Mouse (Mus musculus) MEL (cell line): Measurements from ENCODE around the gene Garnl3. TPM values are rescaled to one million over a fixed set of nuclear protein-coding genes. Genes with fewer than 3 reads are reported as not detected.

Source experiments
- DNase-seq: peaks from one replicate; pipeline ENCODE4 v3.0.0; 2011; ENCODE audit warnings: low read depth, low spot score
- H3K27ac ChIP-seq: 2 replicates; pipeline ENCODE4 v1.5.1; 2012; ENCODE audit warnings: low read depth, mild to moderate bottlenecking, control low read depth, low read length, moderate library complexity; ENCODE audit not compliant: control insufficient read depth
- H3K27me3 ChIP-seq, 2 experiments: fragments of 150-350 bp in 1 of 2; sonication (generic) in 1 of 2; 2 replicates each; pipeline ENCODE4 v1.6.1; 2012; ENCODE audit warnings: low read length in 2 of 2, mild to moderate bottlenecking in 2 of 2, improper control_type of control experiment in 1 of 2, moderate library complexity in 1 of 2; ENCODE audit not compliant: insufficient read depth in 2 of 2, control insufficient read depth in 1 of 2
- H3K36me3 ChIP-seq, 2 experiments: 2 replicates each; pipeline ENCODE4 v1.6.1; 2012 to 2014; ENCODE audit warnings: low read length in 2 of 2, improper control_type of control experiment in 1 of 2, inconsistent platforms in 1 of 2, mild to moderate bottlenecking in 1 of 2; ENCODE audit not compliant: insufficient read depth in 2 of 2, control insufficient read depth in 1 of 2
- H3K4me1 ChIP-seq, 2 experiments: fragments of 150-350 bp in 1 of 2; sonication (generic) in 1 of 2; 2 replicates each; pipeline ENCODE4 v1.6.1; 2012; ENCODE audit warnings: low read length in 2 of 2, improper control_type of control experiment in 1 of 2, mild to moderate bottlenecking in 1 of 2; ENCODE audit not compliant: insufficient read depth in 2 of 2, control insufficient read depth in 1 of 2
- H3K4me3 ChIP-seq, 2 experiments: fragments of 150-350 bp in 1 of 2; sonication (generic) in 1 of 2; 2 replicates each; pipeline ENCODE4 v1.5.1; 2012; ENCODE audit warnings: low read depth in 2 of 2, low read length in 2 of 2, mild to moderate bottlenecking in 2 of 2, moderate library complexity in 2 of 2, control low read depth in 1 of 2, improper control_type of control experiment in 1 of 2; ENCODE audit not compliant: control insufficient read depth in 1 of 2, insufficient read depth in 1 of 2
- H3K79me2 ChIP-seq: 2 replicates; pipeline ENCODE4 v1.6.1; 2012; ENCODE audit warnings: mild to moderate bottlenecking, low read length, moderate library complexity; ENCODE audit not compliant: control insufficient read depth, poor library complexity, insufficient read depth
- H3K9ac ChIP-seq: 2 replicates; pipeline ENCODE4 v1.6.1; 2012; ENCODE audit warnings: low read depth, mild to moderate bottlenecking, control low read depth, low read length, moderate library complexity; ENCODE audit not compliant: control insufficient read depth, poor library complexity, severe bottlenecking
- H3K9me3 ChIP-seq: fragments of 150-350 bp; sonication (generic); replicated peaks from 2 replicates; pipeline ENCODE4 v1.6.1; 2012; ENCODE audit warnings: mild to moderate bottlenecking, low read length, improper control_type of control experiment, moderate library complexity; ENCODE audit not compliant: insufficient read depth
- BHLHE40 ChIP-seq: IDR thresholded peaks from 2 replicates; pipeline ENCODE4 v1.6.1; 2012; ENCODE audit warnings: low read depth, mild to moderate bottlenecking, inconsistent platforms, low read length, improper control_type of control experiment, borderline replicate concordance
- CHD1 ChIP-seq: IDR thresholded peaks from 2 replicates; pipeline ENCODE4 v1.6.1; 2012; ENCODE audit warnings: low read depth, mild to moderate bottlenecking, inconsistent platforms, low read length, improper control_type of control experiment
- CHD2 ChIP-seq: IDR thresholded peaks from 2 replicates; pipeline ENCODE4 v1.6.1; 2011; ENCODE audit warnings: low read length, improper control_type of control experiment
- CTCF ChIP-seq, 3 experiments: IDR thresholded peaks in 2 of 3; conservative IDR thresholded peaks in 1 of 3; 2 replicates each; pipeline ENCODE4 v1.5.1; 2011 to 2012; ENCODE audit warnings: low read length in 3 of 3, low read depth in 2 of 3, mild to moderate bottlenecking in 2 of 3, improper control_type of control experiment in 1 of 3, inconsistent platforms in 1 of 3, mixed read lengths in 1 of 3, moderate library complexity in 1 of 3; ENCODE audit not compliant: control insufficient read depth in 1 of 3, insufficient read depth in 1 of 3, poor library complexity in 1 of 3, severe bottlenecking in 1 of 3
- E2F4 ChIP-seq: IDR thresholded peaks from 2 replicates; pipeline ENCODE4 v1.6.1; 2011; ENCODE audit warnings: low read depth, low read length, improper control_type of control experiment, borderline replicate concordance
- ELF1 ChIP-seq: IDR thresholded peaks from 2 replicates; pipeline ENCODE4 v1.6.1; 2014; ENCODE audit warnings: low read depth, mild to moderate bottlenecking, inconsistent platforms, low read length, improper control_type of control experiment, moderate library complexity
- EP300 ChIP-seq, 2 experiments: IDR thresholded peaks; 2 replicates each; pipeline ENCODE4 v1.6.1; 2011; ENCODE audit warnings: improper control_type of control experiment in 2 of 2, low read length in 2 of 2, low read depth in 1 of 2, mild to moderate bottlenecking in 1 of 2
- ETS1 ChIP-seq: IDR thresholded peaks from 2 replicates; pipeline ENCODE4 v1.6.1; 2012; ENCODE audit warnings: low read depth, mild to moderate bottlenecking, inconsistent platforms, low read length, improper control_type of control experiment, moderate library complexity
- GABPA ChIP-seq: IDR thresholded peaks from 2 replicates; pipeline ENCODE4 v1.6.1; 2012; ENCODE audit warnings: low read depth, mild to moderate bottlenecking, inconsistent platforms, low read length, improper control_type of control experiment, moderate library complexity
- GATA1 ChIP-seq: IDR thresholded peaks from 2 replicates; pipeline ENCODE4 v1.6.1; 2011; ENCODE audit warnings: low read depth, low read length, improper control_type of control experiment
- JUND ChIP-seq: IDR thresholded peaks from 2 replicates; pipeline ENCODE4 v1.6.1; 2011; ENCODE audit warnings: low read depth, mild to moderate bottlenecking, improper control_type of control experiment, low read length
- KAT2A ChIP-seq: conservative IDR thresholded peaks from 2 replicates; pipeline ENCODE4 v1.6.1; 2012; ENCODE audit warnings: low read depth, low read length, improper control_type of control experiment, inconsistent platforms
- MAFK ChIP-seq: IDR thresholded peaks from 2 replicates; pipeline ENCODE4 v1.6.1; 2011; ENCODE audit warnings: low read depth, mild to moderate bottlenecking, low read length, improper control_type of control experiment, borderline replicate concordance
- MAX ChIP-seq: IDR thresholded peaks from 2 replicates; pipeline ENCODE4 v1.6.1; 2011; ENCODE audit warnings: low read length, improper control_type of control experiment
- MAZ ChIP-seq: IDR thresholded peaks from 2 replicates; pipeline ENCODE4 v1.6.1; 2012; ENCODE audit warnings: low read depth, mild to moderate bottlenecking, inconsistent platforms, low read length, improper control_type of control experiment
- MEF2A ChIP-seq: IDR thresholded peaks from 2 replicates; pipeline ENCODE4 v1.6.1; 2014; ENCODE audit warnings: low read depth, mild to moderate bottlenecking, inconsistent platforms, low read length, improper control_type of control experiment; ENCODE audit not compliant: poor library complexity, insufficient replicate concordance, severe bottlenecking; ENCODE audit errors: extremely low read depth
- MXI1 ChIP-seq: IDR thresholded peaks from 2 replicates; pipeline ENCODE4 v1.6.1; 2011; ENCODE audit warnings: mild to moderate bottlenecking, low read depth, low read length, improper control_type of control experiment
- MYB ChIP-seq: IDR thresholded peaks from 2 replicates; pipeline ENCODE4 v1.6.1; 2011; ENCODE audit warnings: mild to moderate bottlenecking, low read depth, low read length, improper control_type of control experiment
- MYC ChIP-seq: IDR thresholded peaks from 2 replicates; pipeline ENCODE4 v1.6.1; 2011; ENCODE audit warnings: low read depth, mild to moderate bottlenecking, low read length, improper control_type of control experiment, moderate library complexity
- NELFE ChIP-seq: IDR thresholded peaks from 2 replicates; pipeline ENCODE4 v1.6.1; 2011; ENCODE audit warnings: low read depth, low read length, improper control_type of control experiment
- NRF1 ChIP-seq: IDR thresholded peaks from 2 replicates; pipeline ENCODE4 v1.6.1; 2014; ENCODE audit warnings: low read depth, mild to moderate bottlenecking, inconsistent platforms, low read length, improper control_type of control experiment, moderate library complexity; ENCODE audit not compliant: poor library complexity, insufficient read depth, severe bottlenecking
- POLR2A ChIP-seq, 2 experiments: IDR thresholded peaks; 2 replicates each; pipeline ENCODE4 v1.6.1; 2011 to 2012; ENCODE audit warnings: low read length in 2 of 2, mild to moderate bottlenecking in 2 of 2, control low read depth in 1 of 2, improper control_type of control experiment in 1 of 2, low read depth in 1 of 2, moderate library complexity in 1 of 2; ENCODE audit not compliant: control insufficient read depth in 1 of 2, insufficient read depth in 1 of 2, poor library complexity in 1 of 2
- POLR2AphosphoS2 ChIP-seq: IDR thresholded peaks from 2 replicates; pipeline ENCODE4 v1.6.1; 2011; ENCODE audit warnings: low read length, improper control_type of control experiment
- POLR2AphosphoS5 ChIP-seq: IDR thresholded peaks from 2 replicates; pipeline ENCODE4 v1.6.1; 2012; ENCODE audit warnings: low read depth, borderline replicate concordance, mild to moderate bottlenecking, inconsistent platforms, low read length, moderate library complexity, mixed read lengths
- RAD21 ChIP-seq: IDR thresholded peaks from 2 replicates; pipeline ENCODE4 v1.6.1; 2011; ENCODE audit warnings: mild to moderate bottlenecking, low read depth, low read length, improper control_type of control experiment
- RCOR1 ChIP-seq: IDR thresholded peaks from 2 replicates; pipeline ENCODE4 v1.6.1; 2012; ENCODE audit warnings: low read depth, mild to moderate bottlenecking, inconsistent platforms, low read length, improper control_type of control experiment
- SMC3 ChIP-seq: IDR thresholded peaks from 2 replicates; pipeline ENCODE4 v1.6.1; 2011; ENCODE audit warnings: low read depth, low read length, improper control_type of control experiment
- TAL1 ChIP-seq: IDR thresholded peaks from 2 replicates; pipeline ENCODE4 v1.6.1; 2012; ENCODE audit warnings: mild to moderate bottlenecking, inconsistent platforms, low read length, moderate library complexity, mixed read lengths
- TCF12 ChIP-seq: IDR thresholded peaks from 2 replicates; pipeline ENCODE4 v1.6.1; 2014; ENCODE audit warnings: low read depth, mild to moderate bottlenecking, inconsistent platforms, low read length, improper control_type of control experiment, moderate library complexity
- UBTF ChIP-seq: IDR thresholded peaks from 2 replicates; pipeline ENCODE4 v1.6.1; 2012; ENCODE audit warnings: low read depth, mild to moderate bottlenecking, inconsistent platforms, low read length, improper control_type of control experiment, moderate library complexity, borderline replicate concordance; ENCODE audit not compliant: insufficient read depth
- USF1 ChIP-seq: IDR thresholded peaks from 2 replicates; pipeline ENCODE4 v1.6.1; 2014; ENCODE audit warnings: low read depth, mild to moderate bottlenecking, inconsistent platforms, low read length, improper control_type of control experiment, moderate library complexity
- USF2 ChIP-seq, 2 experiments: IDR thresholded peaks; 2 replicates each; pipeline ENCODE4 v1.6.1; 2011 to 2012; ENCODE audit warnings: improper control_type of control experiment in 2 of 2, low read length in 2 of 2, borderline replicate concordance in 1 of 2, inconsistent platforms in 1 of 2, low read depth in 1 of 2, mild to moderate bottlenecking in 1 of 2; ENCODE audit not compliant: insufficient read depth in 1 of 2
- ZC3H11A ChIP-seq: IDR thresholded peaks from 2 replicates; pipeline ENCODE4 v1.6.1; 2012; ENCODE audit warnings: low read depth, mild to moderate bottlenecking, inconsistent platforms, low read length, improper control_type of control experiment
- ZKSCAN1 ChIP-seq: IDR thresholded peaks from 2 replicates; pipeline ENCODE4 v1.6.1; 2012; ENCODE audit warnings: low read depth, mild to moderate bottlenecking, inconsistent platforms, low read length, improper control_type of control experiment, moderate library complexity
- ZMIZ1 ChIP-seq: IDR thresholded peaks from 2 replicates; pipeline ENCODE4 v1.6.1; 2012; ENCODE audit warnings: low read depth, mild to moderate bottlenecking, inconsistent platforms, low read length, improper control_type of control experiment, moderate library complexity
- ZNF384 ChIP-seq: IDR thresholded peaks from 2 replicates; pipeline ENCODE4 v1.6.1; 2012; ENCODE audit warnings: low read depth, mild to moderate bottlenecking, inconsistent platforms, low read length, improper control_type of control experiment
- polyA plus RNA-seq, 2 experiments: library from polyadenylated mRNA; stranded (reverse) in 1 of 2; unstranded in 1 of 2; fragments of >175 nt in 1 of 2; fragments of >200 nt in 1 of 2; gene quantifications; 2 replicates each; pipeline versions ENCODE4 v1.2.1 to v1.2.4; 2012; ENCODE audit warnings: low replicate concordance in 2 of 2, low read depth in 1 of 2; ENCODE audit not compliant: insufficient read length in 2 of 2, insufficient read depth in 1 of 2, missing spikeins in 1 of 2
- total RNA-seq: library from RNA; depleted of rRNA; stranded (reverse); fragments of 300-350 nt; gene quantifications from 2 replicates; pipeline ENCODE4 v1.2.3, GENCODE M21; 2012; rRNA removed

Garnl3 gene
- total RNA-seq (0.92 and 1.5 TPM in 2 replicates), polyA plus RNA-seq (1 to 10 TPM in 1 of 2 experiments, not detected in 1; 2.3 TPM)

- H3K27me3 ChIP-seq: no peaks in the 10 kb centered on the region
- no peak for TF ChIP-seq ZNF384
- 0 out of 2 replicates have a peak, but pooled peaks have one; percentile 2 for TF ChIP-seq ZC3H11A
- TF ChIP-seq GATA1: no peak
- no peak for TF ChIP-seq MYB
- TF ChIP-seq MXI1: peak; percentile 47; the same call in 1 of the 2 replicates
- no peak for TF ChIP-seq CHD1
- no peak for TF ChIP-seq ELF1
- TF ChIP-seq E2F4: no peak
- no peak for TF ChIP-seq ZMIZ1
- TF ChIP-seq POLR2AphosphoS5: no peak
- no peak for TF ChIP-seq EP300 (IDR thresholded peaks at IDR 0.05; ENCODE audit: low read depth in 1 of 2, low read length in 2 of 2)
- TF ChIP-seq BHLHE40: no peak
- TF ChIP-seq MAX: no peak
- TF ChIP-seq MYC: no peak
- TF ChIP-seq SMC3: peak; percentile 67
- TF ChIP-seq CTCF (IDR thresholded peaks at IDR 0.05 in 2 of 3, conservative IDR thresholded peaks at IDR 0.05 in 1 of 3; ENCODE audit: control insufficient read depth in 1 of 3, insufficient read depth in 1 of 3, low read depth in 2 of 3, low read length in 3 of 3, poor library complexity in 1 of 3, severe bottlenecking in 1 of 3): peak; percentile 42 to 64 (median 61)
- no peak for TF ChIP-seq GABPA
- no peak for TF ChIP-seq USF2 (IDR thresholded peaks at IDR 0.05; ENCODE audit: borderline replicate concordance in 1 of 2, insufficient read depth in 1 of 2, low read depth in 1 of 2, low read length in 2 of 2)
- no peak for TF ChIP-seq UBTF
- no peak for TF ChIP-seq KAT2A
- TF ChIP-seq CHD2: no peak
- no peak for TF ChIP-seq ETS1
- TF ChIP-seq ZKSCAN1: no peak
- no peak for TF ChIP-seq TAL1
- TF ChIP-seq NRF1: no peak
- no peak for TF ChIP-seq JUND
- no peak for TF ChIP-seq MEF2A
- TF ChIP-seq POLR2AphosphoS2: no peak
- TF ChIP-seq NELFE: no peak
- no peak for TF ChIP-seq MAZ
- no peak for TF ChIP-seq MAFK
- peak; percentile 35 for TF ChIP-seq RAD21
- no peak for TF ChIP-seq TCF12
- TF ChIP-seq RCOR1: no peak
- no peak for TF ChIP-seq POLR2A (IDR thresholded peaks at IDR 0.05; ENCODE audit: control insufficient read depth in 1 of 2, insufficient read depth in 1 of 2, low read depth in 1 of 2, low read length in 2 of 2, poor library complexity in 1 of 2)
- no peak for TF ChIP-seq USF1
Observed at GRCm38 (mm10) chr2:33131500-33132092, at the start of gene Garnl3. TSS of gene Garnl3 (minus strand) at chr2:33131654.

More at GRCm38 (mm10) chr2:33131500-33132092, at the start of gene Garnl3:
- peak; percentile 84 for DNase-seq
- Histone ChIP-seq H3K4me3 (peak within 1 kb of the TSS; percentile 61 to 82), H3K9me3 (no peaks in the 10 kb centered on the region), H3K4me1 (peaks cover 4 to 14% of the 10 kb centered on the region in 2 experiments), H3K79me2 (no peaks in the 10 kb centered on the region), H3K36me3 (peaks cover 0 to 5% of the 10 kb centered on the region in 2 experiments; a peak in 1 of 4 replicates), H3K9ac (peak within 1 kb of the TSS; percentile 13), H3K27ac (no peak within 1 kb of the TSS)
